18 mouse cellular contexts compared by ENCODE assay signal in genomic region chr2:29040594-29041476, GRCm38 (mm10). TPM values are rescaled to one million over a fixed set of nuclear protein-coding genes. Genes with fewer than 3 reads are reported as not detected.
DNase-seq lines count a peak whose midpoint lies in the region; ATAC-seq lines count a peak whose summit lies in the region.
"Had no signal": no experiment of that assay in that cellular context is flagged by ENCODE, and none has a peak within 500 bp of the region (broad histone marks: within the 10 kb centered on the region; RNA-seq: fewer than 3 reads in every experiment).

No protein-coding gene starts in this region.

- no peak for DNase-seq in neural tube, embryonic 10.5 days (ENCODE audit: extremely low spot score, low spot score)
- DNase-seq in adrenal gland, postnatal 36 days: no peak
- DNase-seq in layer of hippocampus, postnatal 25 days (ENCODE audit: extremely low spot score in 1 of 2, low spot score in 1 of 2): no peak
- DNase-seq: cerebellum, adult 8-10 months; gastrocnemius, postnatal 25 days; heart, adult 2 months; kidney, adult 11 months; lung, postnatal 4 days; right cerebral cortex, postnatal 25 days had no signal

- 8% methylated on average over 18 of the region's 18 CpGs for WGBS in neural tube, embryonic 13.5 days
- WGBS in hindbrain, embryonic 16.5 days: 14% methylated on average over 18 of the region's 18 CpGs
- WGBS in midbrain, embryonic 16.5 days: 9% methylated on average over 18 of the region's 18 CpGs

- H3K9ac ChIP-seq in neural tube, embryonic 13.5 days: peak overlapping the region; percentile 38; the same call in 1 of the 2 replicates
- 0 out of 2 replicates have a peak overlapping the region, but pooled peaks have one; percentile 18 for H3K9ac ChIP-seq in hindbrain, embryonic 16.5 days (ENCODE audit: low read depth, low read length)
- 0 out of 2 replicates have a peak overlapping the region, but pooled peaks have one; percentile 25 for H3K9ac ChIP-seq in midbrain, embryonic 16.5 days (ENCODE audit: low read depth, low read length)
- H3K9ac ChIP-seq: heart, embryonic 15.5 days; liver, embryonic 14.5 days; lung, embryonic 15.5 days had no signal

- no peak overlapping the region for H3K27ac ChIP-seq in neural tube, embryonic 13.5 days (replicated peaks)
- no peak overlapping the region for H3K27ac ChIP-seq in hindbrain, embryonic 16.5 days (ENCODE audit: low read depth, low read length)
- H3K27ac ChIP-seq in midbrain, embryonic 16.5 days (ENCODE audit: low read length): peak overlapping the region; percentile 57
- H3K27ac ChIP-seq: heart, adult 2 months; heart, embryonic 15.5 days; kidney, postnatal 0 days; liver, embryonic 14.5 days; lung, embryonic 15.5 days had no signal

- no peak overlapping the region for H3K4me3 ChIP-seq in neural tube, embryonic 13.5 days
- H3K4me3 ChIP-seq in hindbrain, embryonic 16.5 days (ENCODE audit: low read length): no peak overlapping the region
- no peak overlapping the region for H3K4me3 ChIP-seq in midbrain, embryonic 16.5 days (ENCODE audit: low read depth, low read length)
- H3K4me3 ChIP-seq: heart, adult 2 months; heart, embryonic 15.5 days; lung, embryonic 15.5 days had no signal

- H3K27me3 ChIP-seq in neural tube, embryonic 13.5 days: peaks cover 94% of the 10 kb centered on the region
- H3K27me3 ChIP-seq in hindbrain, embryonic 16.5 days (replicated peaks; ENCODE audit: control insufficient read depth, insufficient read depth, low read length): peaks cover 12% of the 10 kb centered on the region
- H3K27me3 ChIP-seq in midbrain, embryonic 16.5 days (ENCODE audit: control insufficient read depth, insufficient read depth, low read depth, low read length): peaks cover 5% of the 10 kb centered on the region; the same call in 1 of the 2 replicates

- peaks cover 29% of the 10 kb centered on the region for H3K4me1 ChIP-seq in neural tube, embryonic 13.5 days (replicated peaks)
- H3K4me1 ChIP-seq in hindbrain, embryonic 16.5 days (ENCODE audit: control insufficient read depth, insufficient read depth, low read depth, low read length): peaks cover 7% of the 10 kb centered on the region
- H3K4me1 ChIP-seq in midbrain, embryonic 16.5 days (ENCODE audit: control insufficient read depth, insufficient read depth, low read length): peaks cover 13% of the 10 kb centered on the region
- H3K4me1 ChIP-seq: heart, embryonic 15.5 days; lung, embryonic 15.5 days had no signal

- no peak for ATAC-seq in neural tube, embryonic 13.5 days (ENCODE audit: low read depth)
- ATAC-seq in hindbrain, embryonic 16.5 days: no peak
- no peak for ATAC-seq in midbrain, embryonic 16.5 days
- no peak for ATAC-seq in megakaryocyte-erythroid progenitor cell, adult 5-6 weeks (replicated peaks; ENCODE audit: low FRiP score, low TSS enrichment, poor library complexity, severe bottlenecking)

- H3K36me3 ChIP-seq in neural tube, embryonic 13.5 days: no peaks in the 10 kb centered on the region
- no peaks in the 10 kb centered on the region for H3K36me3 ChIP-seq in hindbrain, embryonic 16.5 days (ENCODE audit: control insufficient read depth, insufficient read depth, low read length)
- no peaks in the 10 kb centered on the region for H3K36me3 ChIP-seq in midbrain, embryonic 16.5 days (ENCODE audit: control insufficient read depth, insufficient read depth, low read length)
- H3K36me3 ChIP-seq: heart, embryonic 15.5 days; lung, embryonic 15.5 days had no signal

- H3K4me2 ChIP-seq in neural tube, embryonic 13.5 days: no peak overlapping the region
- no peak overlapping the region for H3K4me2 ChIP-seq in hindbrain, embryonic 16.5 days (ENCODE audit: low read length)
- H3K4me2 ChIP-seq in midbrain, embryonic 16.5 days (ENCODE audit: low read length): no peak overlapping the region
- H3K4me2 ChIP-seq: heart, embryonic 15.5 days; lung, embryonic 15.5 days had no signal

- no peaks in the 10 kb centered on the region for H3K9me3 ChIP-seq in neural tube, embryonic 13.5 days
- no peaks in the 10 kb centered on the region for H3K9me3 ChIP-seq in hindbrain, embryonic 16.5 days (ENCODE audit: control insufficient read depth, low read length)
- H3K9me3 ChIP-seq in midbrain, embryonic 16.5 days (replicated peaks; ENCODE audit: control insufficient read depth, low read length, poor library complexity, severe bottlenecking): no peaks in the 10 kb centered on the region
- H3K9me3 ChIP-seq: heart, embryonic 15.5 days; lung, embryonic 15.5 days had no signal

RNA-seq across cellular contexts. Expression of gene Cfap77, which starts 14.0 kb away (rescaled TPM):
- not detected in 2 replicates for polyA plus RNA-seq in neural tube, embryonic 13.5 days (2015; fragmentation: Nextera tagmentation; extraction: Ambion mirVana)
- 0.65 and 1.0 TPM in 2 replicates for polyA plus RNA-seq in hindbrain, embryonic 16.5 days (2015; fragmentation: Nextera tagmentation; extraction: Ambion mirVana)
- polyA plus RNA-seq in midbrain, embryonic 16.5 days (2015; fragmentation: Nextera tagmentation; extraction: Ambion mirVana): 1.2 and 1.5 TPM in 2 replicates
- total RNA-seq in adrenal gland, postnatal 36 days (2021): under 1 TPM; 0.33 to 0.79 TPM
- under 1 TPM; 0.54 to 0.80 TPM for total RNA-seq in layer of hippocampus, postnatal 25 days (2021)
- total RNA-seq in megakaryocyte-erythroid progenitor cell, adult 5-6 weeks (2014; fragmentation: Nextera tagmentation): 2.4 TPM in 1 of 2 replicates, not detected in the other
- total RNA-seq in megakaryocyte-erythroid progenitor cell, adult 5-6 weeks (2017): 2.2 TPM in 1 of 2 replicates, not detected in the other
- total RNA-seq: gastrocnemius, postnatal 25 days; heart, adult 2 months; hematopoietic stem cell, adult 5-6 weeks had no signal

RNA-seq across cellular contexts. Expression of gene Ttf1, which starts 19.2 kb away (rescaled TPM):
- 8.3 and 9.4 TPM in 2 replicates for polyA plus RNA-seq in neural tube, embryonic 13.5 days (2015; fragmentation: Nextera tagmentation; extraction: Ambion mirVana)
- 6.7 and 7.7 TPM in 2 replicates for polyA plus RNA-seq in hindbrain, embryonic 16.5 days (2015; fragmentation: Nextera tagmentation; extraction: Ambion mirVana)
- 7.3 and 7.7 TPM in 2 replicates for polyA plus RNA-seq in midbrain, embryonic 16.5 days (2015; fragmentation: Nextera tagmentation; extraction: Ambion mirVana)
- 10 to 100 TPM; 12.0 to 13.9 TPM for total RNA-seq in adrenal gland, postnatal 36 days (2021)
- 10 to 100 TPM in 1 of 2 experiments, 1 to 10 TPM in 1; 9.1 to 12.8 TPM for total RNA-seq in layer of hippocampus, postnatal 25 days (2021)
- 23.8 and 24.3 TPM in 2 replicates for total RNA-seq in megakaryocyte-erythroid progenitor cell, adult 5-6 weeks (2014; fragmentation: Nextera tagmentation)
- total RNA-seq in megakaryocyte-erythroid progenitor cell, adult 5-6 weeks (2017): 20.0 and 22.5 TPM in 2 replicates
